Mouse (Mus musculus) gastrocnemius, postnatal 14 days (tissue): ENCODE results near the gene Med26. TPM values are rescaled to one million over a fixed set of nuclear protein-coding genes. Genes with fewer than 3 reads are reported as not detected.

Source experiments
- DNase-seq: peaks from one replicate; pipeline ENCODE4 v3.0.0; 2021; ENCODE audit warnings: mixed read lengths
- intact Hi-C: fragments of 180-260 bp; cut with DNase I; formaldehyde crosslinking; loops from one replicate; pipeline ENCODE4 v1.15.1; 2025; ENCODE audit warnings: low total_unique reads
- total RNA-seq, 2 experiments: library from RNA; stranded (reverse); gene quantifications; 2 replicates each; pipeline ENCODE4 v1.2.3; 2021

Med26 gene
- total RNA-seq, 2 experiments from 2014 or later = 7.4 to 12.0 TPM

DNA sequence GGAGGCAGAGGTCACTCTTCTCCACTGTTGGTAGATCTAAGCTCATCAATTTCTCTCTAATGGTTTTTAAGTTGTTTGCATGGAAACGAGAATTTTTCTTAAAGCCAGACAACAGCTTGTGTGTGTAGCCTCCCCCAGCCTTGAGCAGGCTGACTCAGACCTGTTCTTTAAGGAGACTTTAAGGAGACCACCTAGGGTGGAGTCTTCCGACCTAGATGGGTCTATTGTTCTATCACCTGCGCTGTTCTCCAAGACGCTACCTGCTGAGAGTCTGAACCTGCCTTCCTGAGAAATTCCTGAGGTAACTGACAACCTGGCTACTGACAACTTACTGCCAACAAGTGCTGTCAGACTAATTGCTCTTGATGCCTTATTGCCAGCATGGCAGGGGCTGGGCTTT lies 7.7 kb upstream of the Med26 start:
- no peak for DNase-seq
- intact Hi-C loops = no loop called here

DNA sequence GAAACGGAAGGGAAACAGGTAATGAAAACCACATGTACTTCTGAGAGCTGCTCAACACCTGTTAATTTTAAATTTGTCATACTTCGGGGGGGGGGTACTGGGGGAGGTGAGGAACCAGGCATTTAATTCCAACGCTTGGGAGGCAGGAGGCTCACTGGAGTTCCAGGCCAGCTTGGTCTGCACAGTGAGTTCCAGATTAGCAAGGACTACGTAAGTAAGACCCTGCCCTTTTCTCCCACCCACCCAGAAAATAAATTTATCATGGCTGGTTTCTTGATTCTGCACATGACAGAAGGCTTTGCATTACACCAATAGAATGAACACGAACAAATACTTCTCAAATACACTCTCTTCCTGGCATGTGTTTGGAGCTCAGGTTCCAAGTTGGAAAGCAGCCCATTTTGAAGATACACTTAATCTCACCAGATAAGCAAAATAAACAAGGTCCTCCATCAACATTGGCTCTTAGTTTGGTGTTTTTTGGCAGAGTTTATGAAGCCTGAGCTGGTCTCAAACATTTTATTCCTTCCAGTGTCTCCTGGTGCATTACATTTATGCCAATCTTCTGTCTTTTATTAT lies 1.3 kb upstream of the Med26 start:
- DNase-seq = no peak
- intact Hi-C loops = loop anchor here (10.0 kb wide), 1 partner anchor 55 kb away; the partner anchor contains the start of gene Slc35e1

DNA sequence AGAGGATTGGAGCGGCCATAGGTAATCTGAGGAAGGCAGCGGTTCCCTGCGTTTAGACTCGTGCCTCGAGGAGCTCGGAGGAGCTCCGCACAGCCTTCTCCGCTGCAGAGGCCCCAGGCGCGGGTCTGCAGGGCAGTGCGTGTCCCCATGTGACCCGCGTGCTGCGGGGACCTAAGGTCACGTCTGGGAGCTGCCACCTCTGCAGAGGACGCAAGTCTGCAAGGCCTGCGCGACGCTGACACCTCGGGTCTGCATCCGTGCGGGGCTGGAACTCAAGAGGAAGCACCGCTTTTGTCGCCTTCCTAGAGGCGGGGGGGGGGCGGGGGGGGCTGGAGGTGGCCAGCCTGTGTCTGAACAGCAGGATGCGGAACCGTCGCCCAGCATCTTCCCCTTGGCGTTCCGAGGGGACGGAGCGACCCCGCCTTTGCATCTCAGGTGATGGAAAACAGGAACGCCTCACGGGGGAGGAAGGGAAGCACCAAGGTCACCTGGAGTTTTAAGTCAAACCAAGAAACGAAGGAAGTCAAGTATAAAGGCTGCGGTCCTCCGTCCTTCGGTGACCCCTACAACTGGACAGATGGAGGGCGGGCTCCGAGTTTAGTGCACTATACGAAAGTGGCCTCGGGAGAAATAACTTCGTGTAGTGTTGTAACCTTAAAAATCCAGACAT lies 709 bp upstream of the Med26 start:
- intact Hi-C loops = loop anchor here (10.0 kb wide), 1 partner anchor 54 kb away; the partner anchor contains the start of gene Slc35e1
- peak; percentile 56 for DNase-seq

DNA sequence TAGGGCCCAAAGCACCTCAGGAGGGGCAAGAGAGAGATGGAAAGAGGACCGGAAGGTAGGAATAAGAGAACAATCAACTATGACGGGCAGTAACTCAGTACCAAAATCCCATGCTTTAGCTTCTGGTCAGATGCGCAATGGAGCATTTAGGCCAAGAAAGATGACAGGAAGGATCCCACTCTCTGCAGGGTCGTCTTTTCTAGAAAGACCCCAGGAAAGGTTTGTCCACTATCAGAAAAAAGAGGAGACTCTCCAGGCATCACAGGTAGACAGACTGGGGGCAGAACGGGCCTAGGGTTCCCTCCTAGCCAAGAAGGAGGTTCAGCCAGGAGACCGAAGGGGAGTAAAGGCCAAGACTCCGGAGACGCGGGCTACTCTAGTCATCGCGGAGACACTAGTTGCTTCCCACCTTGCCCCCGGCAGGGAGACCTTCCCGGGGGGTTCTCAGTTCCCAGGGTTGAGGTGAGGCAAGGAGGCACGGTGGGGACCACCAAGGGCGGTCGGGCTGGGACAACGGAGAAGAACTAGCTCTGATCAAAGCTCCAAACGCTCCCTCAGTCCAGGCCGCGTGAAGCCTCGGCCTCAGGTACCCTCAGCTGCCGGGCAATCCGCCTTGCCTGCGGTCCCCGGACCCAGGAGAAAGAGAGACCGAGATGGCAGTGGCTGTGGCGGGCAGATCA lies 808 bp downstream of the Med26 start:
- intact Hi-C loops = loop anchor here (10.0 kb wide), 1 partner anchor 52 kb away; the partner anchor contains the start of gene Slc35e1

DNA sequence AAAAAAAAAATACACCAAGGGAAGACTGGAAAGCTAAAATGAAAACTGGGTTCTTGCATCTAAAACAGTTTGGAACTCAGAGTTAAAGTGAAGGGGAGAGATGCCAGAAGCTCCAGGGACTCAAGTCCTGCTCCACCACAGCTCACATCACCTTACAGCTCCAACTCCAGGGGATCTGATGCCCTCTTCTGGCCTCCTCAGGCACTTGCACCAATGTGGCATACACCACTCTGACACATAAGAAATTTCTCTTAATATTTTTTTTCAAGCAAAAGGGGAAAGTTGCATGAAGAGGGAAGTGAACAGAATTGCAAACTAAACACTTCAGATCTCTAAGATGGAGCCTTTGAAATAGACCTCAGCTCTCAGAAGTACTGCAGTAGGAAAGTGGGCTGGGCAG lies 8.8 kb downstream of the Med26 start:
- intact Hi-C loops = no loop called here
- no peak for DNase-seq

More for the DNA sequence above, 808 bp downstream of the Med26 start:
- DNase-seq = peak; percentile 22

DNA sequence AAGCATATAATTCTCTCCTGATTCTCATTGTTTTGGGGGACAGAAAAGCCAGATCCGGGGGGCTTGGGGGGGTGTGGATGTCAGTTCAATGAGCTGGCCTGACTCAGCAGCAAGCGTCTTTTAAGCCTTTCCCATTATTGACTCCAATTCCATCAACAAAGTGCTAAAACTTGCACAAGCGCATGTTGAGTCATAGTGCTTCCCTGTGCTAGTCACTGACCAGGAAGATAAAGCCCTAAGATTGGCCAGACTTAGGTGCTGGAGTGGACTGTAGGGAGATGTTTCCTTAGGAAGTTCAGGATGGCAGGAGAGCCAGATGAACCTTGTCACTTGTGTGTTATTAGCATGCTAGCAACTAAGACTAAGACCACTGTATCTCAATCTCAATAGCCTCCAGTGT lies 13.2 kb downstream of the Med26 start:
- no peak for DNase-seq
- intact Hi-C loops = no loop called here

DNA sequence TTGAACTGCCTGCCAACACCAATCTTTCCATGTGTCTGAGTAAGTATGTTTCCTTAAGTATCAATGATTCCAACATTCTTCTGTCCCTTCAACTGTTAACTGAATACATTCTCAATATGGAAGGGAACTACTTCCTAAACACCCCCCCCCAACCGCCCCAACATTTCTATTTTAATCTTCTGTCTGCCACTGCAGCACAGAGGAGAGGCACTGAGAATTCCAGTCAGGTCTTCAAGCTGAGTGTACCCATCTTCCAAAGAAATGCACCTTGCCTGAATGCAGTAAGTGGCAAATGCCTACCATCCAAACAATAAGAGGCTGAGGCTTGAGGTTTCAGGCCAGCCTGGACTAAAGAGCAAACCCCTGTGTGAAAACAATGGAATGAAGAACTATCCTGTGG lies 16.0 kb downstream of the Med26 start:
- intact Hi-C loops = no loop called here
- no peak for DNase-seq

DNA sequence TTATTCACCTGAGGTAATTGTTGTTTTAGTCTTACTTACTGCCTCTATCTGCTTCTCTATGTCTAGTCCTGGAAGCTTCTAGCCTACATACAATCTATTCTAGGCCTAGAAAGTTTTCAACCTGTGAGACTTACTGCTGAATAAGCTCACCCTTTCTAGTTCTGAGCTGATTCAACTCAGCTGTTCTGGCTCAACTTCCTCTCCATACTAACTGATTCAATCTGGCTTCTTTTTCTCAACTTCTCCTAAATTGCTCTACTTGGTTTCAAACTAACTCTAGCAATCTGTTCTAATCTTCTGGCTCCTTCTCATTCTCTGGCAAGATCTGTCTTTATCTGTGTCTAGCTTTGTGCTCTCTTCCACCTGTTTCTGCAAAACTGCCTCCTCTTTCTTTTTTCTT lies 26.2 kb downstream of the Med26 start:
- no peak for DNase-seq
- intact Hi-C loops = no loop called here

DNA sequence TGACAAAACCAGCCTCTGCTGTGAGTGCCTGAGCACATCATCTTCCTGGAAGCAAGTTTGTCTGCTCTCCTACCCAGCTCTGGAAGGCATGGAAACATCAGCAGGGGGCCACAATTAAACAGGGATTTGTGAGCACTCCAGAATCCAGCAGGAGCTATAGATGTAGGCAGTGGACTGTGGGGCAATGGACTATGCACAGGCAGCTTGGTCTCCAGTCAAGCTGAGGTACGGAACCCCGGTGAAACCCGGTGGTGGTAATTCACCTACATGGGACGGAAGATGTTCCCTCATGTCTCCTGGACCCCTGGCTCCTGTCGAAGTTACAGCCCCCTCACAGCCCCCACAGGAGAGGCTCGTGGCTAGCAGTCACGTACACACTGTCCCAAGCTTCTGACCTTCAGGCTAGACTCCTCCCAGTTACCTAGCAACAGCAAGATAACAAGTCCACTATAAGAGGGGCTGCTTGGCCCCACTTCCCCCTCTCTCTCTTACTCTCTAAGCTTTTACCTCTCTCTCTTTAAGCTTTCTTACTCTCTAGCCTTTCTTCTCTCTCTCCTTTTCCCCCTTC lies 30.6 kb downstream of the Med26 start:
- intact Hi-C loops = no loop called here
- no peak for DNase-seq

DNA sequence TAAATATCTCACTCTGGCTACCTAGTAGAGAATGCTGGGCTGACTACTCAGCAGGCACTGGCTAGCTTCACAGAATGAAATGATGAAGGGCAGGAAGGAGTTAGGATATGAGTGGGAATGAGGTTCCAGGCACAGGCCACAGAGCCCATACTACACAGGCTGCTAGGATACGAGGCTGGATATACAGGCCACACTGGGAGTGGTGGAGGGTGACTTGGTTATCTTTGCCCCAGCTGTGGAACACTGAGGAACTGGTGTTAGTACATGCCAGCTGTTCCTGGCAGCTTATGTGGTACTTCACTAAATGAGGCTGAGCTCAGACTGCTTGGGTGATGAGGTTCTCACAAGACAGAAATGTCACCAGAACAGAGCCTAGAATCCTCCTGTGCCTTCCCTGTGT lies 34.9 kb downstream of the Med26 start:
- intact Hi-C loops = no loop called here
- no peak for DNase-seq

DNA sequence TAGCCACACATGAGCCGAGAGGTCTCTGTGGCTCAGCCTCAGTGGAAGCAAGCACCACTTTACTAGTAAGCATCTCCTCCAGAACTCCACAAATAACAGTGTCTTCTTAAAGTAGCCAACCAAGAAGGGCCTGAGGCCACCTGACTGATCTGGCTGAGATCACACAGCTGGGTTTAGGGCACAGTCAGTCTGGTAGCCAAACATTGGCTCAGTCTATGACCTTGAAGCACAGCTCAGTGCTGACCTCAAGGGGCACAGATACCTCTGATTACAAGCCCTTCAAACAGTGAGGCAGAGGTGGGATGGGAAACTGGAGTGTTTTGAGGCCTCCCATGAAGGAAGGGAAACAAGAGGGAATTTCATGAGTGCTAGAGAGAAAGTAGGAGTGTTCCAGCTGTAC lies 35.4 kb downstream of the Med26 start:
- intact Hi-C loops = no loop called here

DNA sequence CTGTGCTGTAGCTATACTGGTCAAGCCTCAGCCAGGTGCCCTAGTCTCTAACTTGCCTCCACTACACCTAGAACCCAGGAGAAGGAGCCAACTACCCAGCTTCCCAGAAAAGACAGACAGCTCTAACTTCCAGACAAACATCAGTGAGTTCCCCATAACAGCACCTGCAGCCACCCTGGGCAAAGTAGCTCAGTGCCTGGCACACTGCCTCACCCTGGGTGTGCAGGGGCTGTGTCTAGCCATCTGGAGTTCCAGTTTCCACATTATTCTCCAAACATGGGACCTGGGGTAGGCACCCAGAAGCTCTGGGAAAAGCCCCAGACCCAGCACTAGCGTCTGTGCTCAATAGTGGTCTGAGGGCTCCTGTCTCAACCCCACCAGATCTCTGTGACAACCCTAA lies 40.6 kb downstream of the Med26 start:
- DNase-seq = no peak
- intact Hi-C loops = no loop called here

More for the DNA sequence above, 35.4 kb downstream of the Med26 start:
- no peak for DNase-seq

DNA sequence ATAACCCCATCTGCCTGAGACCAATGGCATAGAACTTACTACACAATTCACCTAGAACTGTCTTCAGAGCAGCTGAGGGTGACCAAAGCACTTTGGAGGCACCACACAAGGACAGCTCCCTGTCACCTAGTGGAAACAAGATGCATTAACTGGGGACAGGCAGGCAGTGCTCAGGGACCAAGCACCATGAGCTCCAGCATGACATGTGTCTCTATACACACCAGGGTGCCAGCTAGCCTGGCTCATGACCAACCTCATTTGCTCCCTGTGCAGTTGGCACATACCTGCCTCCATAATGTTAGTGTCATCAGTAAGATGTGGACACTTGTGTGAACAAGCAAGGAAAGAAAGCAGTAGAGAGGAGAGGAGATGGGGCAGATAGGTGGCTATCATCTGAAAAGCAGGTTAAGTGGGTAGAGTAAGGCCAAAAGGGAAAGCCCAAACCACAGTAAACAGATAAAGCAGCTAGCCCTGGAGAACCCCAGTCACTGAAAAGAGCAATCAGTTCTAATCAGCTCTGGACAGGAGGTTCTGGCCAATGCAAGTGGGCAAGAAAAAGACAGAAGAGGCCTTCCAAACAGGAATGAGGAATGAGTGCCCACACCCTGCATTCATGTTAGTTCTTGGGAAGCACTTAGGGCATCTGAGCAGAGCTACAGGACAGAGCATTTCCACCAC lies 43.3 kb downstream of the Med26 start:
- intact Hi-C loops = no loop called here
- DNase-seq = no peak

DNA sequence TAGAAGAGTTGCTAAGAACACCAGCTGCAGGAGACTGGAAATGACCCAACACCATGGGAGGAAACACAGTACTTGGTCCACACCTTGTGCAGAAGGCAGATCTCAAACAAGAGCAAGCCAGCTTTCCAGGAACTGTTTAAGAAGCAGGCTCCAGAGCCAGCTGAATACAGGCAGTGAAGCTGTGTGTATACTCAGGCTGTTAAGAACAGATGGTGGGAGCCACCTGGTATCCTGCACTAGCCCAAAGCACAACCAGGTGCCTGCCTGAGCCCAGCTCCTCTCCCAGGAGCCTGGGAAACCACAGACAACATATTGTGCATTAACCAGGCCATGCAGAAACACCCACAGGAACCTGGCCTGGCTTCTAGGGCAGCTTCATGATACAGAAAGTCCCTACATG lies 43.9 kb downstream of the Med26 start:
- intact Hi-C loops = no loop called here
- no peak for DNase-seq

DNA sequence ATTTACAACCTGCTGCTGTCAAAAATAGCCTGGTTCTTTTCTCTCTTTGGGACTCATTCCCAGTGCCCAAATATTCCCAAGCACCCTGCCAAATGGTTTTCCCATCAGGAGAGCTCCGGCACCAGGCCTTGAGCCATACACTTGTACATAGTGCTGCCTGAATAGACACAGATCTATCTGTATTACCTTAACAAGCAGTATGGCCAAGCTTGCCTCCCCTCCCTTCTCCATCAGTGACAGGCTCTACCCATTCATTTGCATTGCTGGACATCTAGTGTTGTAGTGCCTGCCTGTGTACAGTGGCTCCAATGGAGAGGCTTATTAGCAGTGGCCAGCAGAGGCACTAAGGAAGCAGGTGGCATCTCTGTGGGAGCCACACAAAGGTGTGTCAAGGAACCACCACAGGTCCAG lies 47.5 kb downstream of the Med26 start:
- intact Hi-C loops = no loop called here
- DNase-seq = no peak

DNA sequence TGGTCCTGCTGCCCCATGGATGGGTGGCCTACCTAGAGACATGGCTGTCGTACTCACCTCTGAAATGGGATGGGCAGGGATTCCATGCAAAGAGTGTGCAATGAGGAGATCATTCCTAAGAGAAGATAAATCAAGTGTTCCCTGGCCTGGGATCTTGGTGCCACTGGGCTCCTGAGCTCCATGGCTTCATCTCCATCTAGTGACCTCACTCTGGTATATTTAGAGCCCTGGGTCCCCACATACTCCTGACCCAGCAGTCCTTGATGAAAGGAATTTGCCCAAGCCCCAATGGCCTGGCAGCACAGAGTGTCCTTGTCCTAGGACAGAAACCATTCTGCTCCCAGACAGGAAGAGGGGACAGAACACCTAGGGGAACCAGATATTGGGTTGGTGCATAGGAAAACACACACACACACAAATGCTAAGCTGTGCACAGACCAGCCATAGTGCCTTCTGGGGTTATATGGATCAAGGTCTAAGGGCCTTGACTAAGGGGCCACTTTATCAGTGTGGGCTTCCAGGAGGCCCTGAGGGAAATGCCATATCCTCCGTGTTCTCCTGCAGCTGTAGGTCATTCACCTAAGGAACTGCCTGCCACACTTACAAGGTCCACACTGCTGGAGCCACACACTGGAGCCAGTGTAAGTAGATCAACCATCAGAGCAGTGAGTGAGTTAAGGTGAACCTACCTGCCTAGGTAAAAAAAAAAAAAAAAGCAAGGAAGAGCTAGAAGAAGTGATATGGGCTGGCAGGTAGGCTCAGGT lies 48.4 kb downstream of the Med26 start:
- intact Hi-C loops = loop anchor here (10.0 kb wide), 1 partner anchor 45 kb away; the partner anchor contains the start of gene Med26
- peak; percentile 40 for DNase-seq

DNA sequence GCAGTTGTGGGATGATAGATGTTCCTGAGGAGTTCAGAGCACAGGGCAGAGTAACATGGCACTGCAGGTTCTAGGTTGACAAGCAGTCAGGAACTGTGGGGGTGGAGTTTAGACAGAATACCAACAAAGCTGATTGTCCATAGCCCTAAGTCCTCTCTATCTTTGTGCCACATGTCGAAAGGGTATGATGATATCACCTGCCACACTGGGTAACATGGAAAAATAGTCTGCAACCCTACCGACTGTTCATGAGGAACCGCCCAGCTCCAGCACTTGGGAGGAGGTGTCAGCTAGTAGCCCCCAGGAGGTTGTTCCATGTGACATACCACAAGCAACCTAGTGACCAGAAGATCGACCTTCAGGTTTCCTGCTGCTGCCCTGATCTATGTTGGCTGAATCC lies 49.5 kb downstream of the Med26 start:
- no peak for DNase-seq
- intact Hi-C loops = loop anchor here (10.0 kb wide), 1 partner anchor 46 kb away; the partner anchor contains the start of gene Med26

DNA sequence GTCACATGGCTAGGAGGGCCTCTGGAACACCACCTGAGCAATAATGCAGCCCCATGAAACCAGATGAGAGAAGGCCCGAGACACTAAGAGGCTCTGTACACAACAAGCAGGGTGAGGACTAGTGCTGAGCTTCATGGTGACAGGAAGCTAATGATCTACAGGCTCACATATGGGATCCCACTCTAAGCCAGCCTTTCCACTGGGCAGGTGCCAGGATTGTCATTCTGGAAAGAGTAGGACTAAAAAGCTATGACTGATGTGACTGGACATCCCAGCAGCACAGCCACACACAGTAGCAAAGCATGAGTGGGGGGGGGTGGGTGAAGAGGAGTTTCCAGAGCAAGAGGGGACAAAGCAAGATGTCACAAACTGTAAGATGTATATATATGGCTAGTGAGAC lies 50.2 kb downstream of the Med26 start:
- DNase-seq = no peak
- intact Hi-C loops = loop anchor here (10.0 kb wide), 1 partner anchor 47 kb away; the partner anchor contains the start of gene Med26

DNA sequence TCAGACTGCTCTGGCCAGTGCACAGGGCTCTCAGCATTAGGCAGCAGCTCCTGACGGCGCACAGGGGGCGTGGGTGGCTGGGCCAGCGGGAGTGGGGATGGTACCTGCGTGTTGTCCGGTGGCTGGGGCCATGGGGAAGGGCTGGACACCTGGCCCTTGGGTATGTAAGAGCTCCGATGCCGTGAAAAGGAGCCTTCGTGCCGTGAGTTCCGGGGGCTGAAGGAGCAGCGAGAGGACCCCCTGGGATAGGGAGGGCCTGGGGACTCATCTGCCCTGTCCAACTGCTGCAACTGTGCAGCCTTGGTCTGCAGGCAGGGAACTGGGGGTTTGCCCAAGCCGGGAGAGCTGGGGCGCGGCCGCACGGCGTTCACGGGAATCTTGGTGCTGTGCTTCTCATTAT lies 51.9 kb downstream of the Med26 start:
- intact Hi-C loops = loop anchor here (10.0 kb wide), 1 partner anchor 49 kb away; the partner anchor contains the start of gene Med26
- DNase-seq = no peak
